Mouse (Mus musculus) heart, adult 2 months (tissue): ENCODE measurements around the gene Krt31. TPM values are rescaled to one million over a fixed set of nuclear protein-coding genes. Genes with fewer than 3 reads are reported as not detected.

Source experiments
- DNase-seq, 2 experiments: peaks; one replicate each; pipeline ENCODE4 v3.0.0; 2021
- H3K27ac ChIP-seq: fragments of 200-600 bp; 2 replicates; pipeline ENCODE4 v1.8.1; 2022
- H3K27me3 ChIP-seq: fragments of 200-500 bp; 2 replicates; pipeline ENCODE4 v1.6.1; 2012; ENCODE audit warnings: mild to moderate bottlenecking, low read length, inconsistent platforms, mixed read lengths; ENCODE audit not compliant: control insufficient read depth, insufficient read depth
- H3K36me3 ChIP-seq: fragments of 200-500 bp; 2 replicates; pipeline ENCODE4 v1.6.1; 2012; ENCODE audit warnings: low read length, inconsistent platforms; ENCODE audit not compliant: control insufficient read depth, insufficient read depth
- H3K4me1 ChIP-seq: fragments of 200-500 bp; 2 replicates; pipeline ENCODE4 v1.6.1; 2011; ENCODE audit warnings: low read length; ENCODE audit not compliant: control insufficient read depth, insufficient read depth
- H3K4me3 ChIP-seq: fragments of 200-600 bp; 2 replicates; pipeline ENCODE4 v1.8.1; 2022
- H3K79me2 ChIP-seq: fragments of 200-500 bp; replicated peaks from 2 replicates; pipeline ENCODE4 v1.6.1; 2012; ENCODE audit warnings: mild to moderate bottlenecking, inconsistent platforms, low read length, moderate library complexity, mixed read lengths; ENCODE audit not compliant: control insufficient read depth, insufficient read depth
- H3K9ac ChIP-seq: fragments of 200-500 bp; 2 replicates; pipeline ENCODE4 v1.6.1; 2012; ENCODE audit warnings: low read depth, mild to moderate bottlenecking, control low read depth, inconsistent platforms, low read length, mixed read lengths
- CTCF ChIP-seq: fragments of 200-600 bp; IDR thresholded peaks from 2 replicates; pipeline ENCODE4 v1.8.1; 2022; ENCODE audit warnings: antibody characterized with exemption, mild to moderate bottlenecking, moderate library complexity
- EP300 ChIP-seq: fragments of 200-500 bp; IDR thresholded peaks from 2 replicates; pipeline ENCODE4 v1.6.1; 2011; ENCODE audit warnings: low read depth, low read length, control low read depth; ENCODE audit not compliant: insufficient read depth
- POLR2A ChIP-seq: fragments of 200-500 bp; IDR thresholded peaks from 2 replicates; pipeline ENCODE4 v1.6.1; 2011; ENCODE audit warnings: mild to moderate bottlenecking, low read depth, low read length, control low read depth; ENCODE audit not compliant: insufficient read depth
- WGBS: fragments of 180-500 bp; shearing (Covaris S2); methylation state at CpG from one replicate; pipeline ENCODE4 v1.1.7; 2018; 5-methylcytosine and 5-hydroxymethylcytosine counted together
- intact Hi-C: fragments of 180-260 bp; cut with DNase I; formaldehyde crosslinking; loops from one replicate; pipeline ENCODE4 v1.15.1; 2025
- long read RNA-seq: library from polyadenylated mRNA; stranded (forward); transcript quantifications from one replicate; pipeline ENCODE4 v2.0.0, GENCODE M21; 2021
- polyA plus RNA-seq: library from polyadenylated mRNA; depleted of rRNA; stranded (reverse); fragments of >200 nt; gene quantifications from 2 replicates; pipeline ENCODE4 v1.2.3, GENCODE M21; 2012; rRNA removed
- total RNA-seq, 2 experiments: library from RNA; stranded (reverse); gene quantifications; 2 replicates each; pipeline ENCODE4 v1.2.3; 2021

The Krt31 gene
- total RNA-seq = not detected
- 0.08 TPM in 1 of 2 replicates, not detected in the other for polyA plus RNA-seq
- long read RNA-seq = 0 reads

DNA sequence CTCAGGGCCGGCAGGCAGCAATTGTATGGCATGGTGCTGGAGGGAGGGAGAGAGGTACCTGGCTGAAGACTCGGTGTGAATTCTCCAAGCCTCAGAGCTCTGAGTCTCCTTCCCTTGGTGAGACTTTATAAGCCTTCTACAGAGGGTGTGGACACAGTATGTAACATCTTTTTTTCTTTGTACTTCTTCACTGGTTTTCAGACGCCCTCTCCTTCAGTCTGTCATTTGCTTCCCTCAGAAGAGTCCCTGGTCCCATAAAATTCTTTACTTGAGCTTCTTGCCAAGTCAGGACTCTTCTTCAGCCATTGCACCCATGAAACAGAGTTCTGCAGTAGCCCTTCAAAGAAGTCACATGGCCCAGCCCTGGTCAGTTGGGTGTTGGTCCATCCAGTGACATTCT, at the start of gene Krt31:
Krt31 (minus strand) TSS at position 101 of the 400 bp plus-strand sequence.
- Histone ChIP-seq H3K27me3 (no peaks in the 10 kb centered on the region), H3K27ac (no peak within 1 kb of the TSS), H3K4me3 (no peak within 1 kb of the TSS), H3K9ac (no peak within 1 kb of the TSS), H3K79me2 (no peaks in the 10 kb centered on the region), H3K36me3 (no peaks in the 10 kb centered on the region), H3K4me1 (no peaks in the 10 kb centered on the region)
- TF ChIP-seq CTCF (no peak), POLR2A (no peak), EP300 (no peak)
- intact Hi-C loops = no loop called here
- WGBS = 74% methylated on average over 3 of the region's 3 CpGs
- DNase-seq = no peak

GRCm38 (mm10) chr11:100097819-100098218, 47.5 kb upstream of the Krt31 start:
- no peak for DNase-seq
- H3K27me3 ChIP-seq = no peaks in the 10 kb centered on the region
- H3K4me1 ChIP-seq = no peaks in the 10 kb centered on the region
- H3K36me3 ChIP-seq = no peaks in the 10 kb centered on the region
- intact Hi-C loops = no loop called here
- TF ChIP-seq CTCF = no peak
- no peak for TF ChIP-seq POLR2A
- TF ChIP-seq EP300 = no peak
- 72% methylated on average over 9 of the region's 9 CpGs for WGBS
- no peaks in the 10 kb centered on the region for H3K79me2 ChIP-seq
- H3K27ac ChIP-seq = no peak overlapping the region
- no peak overlapping the region for H3K4me3 ChIP-seq
- H3K9ac ChIP-seq = no peak overlapping the region

GRCm38 (mm10) chr11:100096141-100096540, 45.8 kb upstream of the Krt31 start, which contains the start of gene Krt35:
Krt35 (minus strand) TSS chr11:100096241.
- intact Hi-C loops = no loop called here
- no peak for DNase-seq
- no peak for TF ChIP-seq POLR2A
- TF ChIP-seq EP300 = no peak
- no peak for TF ChIP-seq CTCF
- Histone ChIP-seq H3K4me3 (no peak within 1 kb of the TSS), H3K36me3 (no peaks in the 10 kb centered on the region), H3K27me3 (no peaks in the 10 kb centered on the region), H3K9ac (no peak within 1 kb of the TSS), H3K79me2 (no peaks in the 10 kb centered on the region), H3K4me1 (no peaks in the 10 kb centered on the region), H3K27ac (no peak within 1 kb of the TSS)
- 82% methylated on average over 9 of the region's 9 CpGs for WGBS

- Histone ChIP-seq H3K4me1 (no peaks in the 10 kb centered on the region), H3K79me2 (no peaks in the 10 kb centered on the region), H3K36me3 (no peaks in the 10 kb centered on the region), H3K27me3 (no peaks in the 10 kb centered on the region; the same call in none of the 2 replicates), H3K27ac (no peak overlapping the region), H3K9ac (no peak overlapping the region), H3K4me3 (no peak overlapping the region)
- TF ChIP-seq EP300 = no peak
- TF ChIP-seq CTCF = no peak
- no peak for TF ChIP-seq POLR2A
- intact Hi-C loops = no loop called here
- WGBS = 63% methylated on average over 7 of the region's 7 CpGs
- DNase-seq = no peak
Observed at GRCm38 (mm10) chr11:100088378-100089025, 38.2 kb upstream of the Krt31 start.

DNA sequence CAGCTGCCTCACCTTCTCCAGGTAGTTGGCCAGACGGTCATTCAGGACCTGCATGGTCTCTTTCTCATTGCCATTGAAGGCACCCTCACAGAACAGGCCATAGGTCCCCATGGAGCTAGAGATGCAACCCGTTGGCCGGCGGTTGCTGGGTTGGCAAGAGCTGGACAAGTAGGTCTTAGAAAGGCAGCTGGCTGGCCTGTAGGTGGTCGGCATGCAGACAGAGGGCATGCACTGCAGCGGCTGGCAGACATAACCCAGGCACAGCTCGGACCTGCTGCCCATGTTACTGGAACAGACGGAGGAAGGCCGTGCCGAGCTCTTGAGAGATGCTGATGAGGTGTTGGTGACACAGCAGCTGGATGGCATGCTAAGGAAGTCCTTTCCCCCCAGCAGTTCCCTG, 37.5 kb upstream of the Krt31 start, which contains the start of gene Krt32:
Krt32 (minus strand) TSS at position 366 of the 400 bp plus-strand sequence.
- 85% methylated on average over 10 of the region's 10 CpGs for WGBS
- H3K36me3 ChIP-seq = no peaks in the 10 kb centered on the region
- H3K4me1 ChIP-seq = no peaks in the 10 kb centered on the region
- no peaks in the 10 kb centered on the region; the same call in none of the 2 replicates for H3K27me3 ChIP-seq
- DNase-seq = no peak
- no peaks in the 10 kb centered on the region for H3K79me2 ChIP-seq
- H3K9ac ChIP-seq = no peak within 1 kb of the TSS
- TF ChIP-seq CTCF (no peak), EP300 (no peak), POLR2A (no peak)
- intact Hi-C loops = no loop called here
- no peak within 1 kb of the TSS for H3K4me3 ChIP-seq
- no peak within 1 kb of the TSS for H3K27ac ChIP-seq

GRCm38 (mm10) chr11:100073873-100074272, 23.5 kb upstream of the Krt31 start:
- no peak for DNase-seq
- TF ChIP-seq EP300 (no peak), POLR2A (no peak), CTCF (no peak)
- Histone ChIP-seq H3K27ac (no peak overlapping the region), H3K27me3 (no peaks in the 10 kb centered on the region), H3K9ac (no peak overlapping the region), H3K4me1 (no peaks in the 10 kb centered on the region), H3K4me3 (no peak overlapping the region), H3K79me2 (no peaks in the 10 kb centered on the region), H3K36me3 (no peaks in the 10 kb centered on the region)
- 49% methylated on average over 1 of the region's 1 CpGs for WGBS
- intact Hi-C loops = no loop called here
